Mouse (Mus musculus): ENCODE data around the gene 2210010C04Rik. TPM values are rescaled to one million over a fixed set of nuclear protein-coding genes. Genes with fewer than 3 reads are reported as not detected.

2210010C04Rik gene
- polyA plus RNA-seq, 1 experiment from 2014 or later: not detected

Other genes starting within 250 kb of the 2210010C04Rik start
- not detected in 2 replicates for gene Moxd2, start 148.0 kb downstream of the 2210010C04Rik start, polyA plus RNA-seq (2016; fragmentation: Nextera tagmentation; extraction: Ambion mirVana)
- not detected in 2 replicates for gene Prss58, start 135.1 kb downstream of the 2210010C04Rik start, polyA plus RNA-seq (2016; fragmentation: Nextera tagmentation; extraction: Ambion mirVana)
- gene 1700074P13Rik, start 95.0 kb downstream of the 2210010C04Rik start, polyA plus RNA-seq (2016; fragmentation: Nextera tagmentation; extraction: Ambion mirVana): not detected in 2 replicates
- gene Gm4744, start 83.6 kb downstream of the 2210010C04Rik start, polyA plus RNA-seq (2016; fragmentation: Nextera tagmentation; extraction: Ambion mirVana): not detected in 2 replicates
- not detected in 2 replicates for gene 1810009J06Rik, start 70.8 kb downstream of the 2210010C04Rik start, polyA plus RNA-seq (2016; fragmentation: Nextera tagmentation; extraction: Ambion mirVana)
- not detected in 2 replicates for gene Gm2663, start 36.0 kb downstream of the 2210010C04Rik start, polyA plus RNA-seq (2016; fragmentation: Nextera tagmentation; extraction: Ambion mirVana)

All from limb, embryonic 10.5 days (tissue).